Mouse (Mus musculus) cortical plate, adult 2 months (tissue): ENCODE measurements at regions not wholly inside any gene's neighbourhood (a gene's known extent, or its start where the extent isn't known, plus 50 kb on each side); places are given as distances from the start of the nearest gene placed in this dataset.

Experiments used
- CTCF ChIP-seq: fragments of 200-500 bp; IDR thresholded peaks from 2 replicates; pipeline ENCODE4 v1.5.1; 2011; ENCODE audit warnings: mild to moderate bottlenecking, control low read depth, low read length; ENCODE audit not compliant: insufficient read depth; ENCODE audit errors: extremely low read depth
- POLR2A ChIP-seq: fragments of 200-500 bp; IDR thresholded peaks from 2 replicates; pipeline ENCODE4 v1.6.1; 2011; ENCODE audit warnings: mild to moderate bottlenecking, low read length, control low read depth; ENCODE audit not compliant: insufficient read depth; ENCODE audit errors: extremely low read depth

GRCm38 (mm10) chr19:15789741-15790140, 157.4 kb downstream of the Psat1 start:
- TF ChIP-seq POLR2A (no peak), CTCF (no peak)
